Mouse (Mus musculus) CH12.LX (cell line): ENCODE measurements at regions not wholly inside any gene's neighbourhood (a gene's known extent, or its start where the extent isn't known, plus 50 kb on each side); places are given as distances from the start of the nearest gene placed in this dataset.

ENCODE experiments used
- DNase-seq: peaks from one replicate; pipeline ENCODE4 v3.0.0-alpha.2; 2013; ENCODE audit errors: extremely low read depth
- H3K27ac ChIP-seq: 2 replicates; pipeline ENCODE4 v1.5.1; 2012; ENCODE audit warnings: low read depth, mild to moderate bottlenecking, control low read depth, moderate library complexity; ENCODE audit not compliant: insufficient read depth
- H3K27me3 ChIP-seq: replicated peaks from 2 replicates; pipeline ENCODE3; 2012; ENCODE audit warnings: inconsistent platforms
- H3K36me3 ChIP-seq, 2 experiments: replicated peaks in 1 of 2; 2 replicates each; pipeline versions ENCODE3 to v1.6.1; 2012; ENCODE audit warnings: inconsistent platforms in 1 of 2, low read length in 1 of 2, mild to moderate bottlenecking in 1 of 2, mixed read lengths in 1 of 2, moderate library complexity in 1 of 2; ENCODE audit not compliant: control insufficient read depth in 1 of 2, insufficient read depth in 1 of 2
- H3K4me1 ChIP-seq, 2 experiments: 2 replicates each; pipeline ENCODE4 v1.6.1; 2012; ENCODE audit warnings: inconsistent platforms in 1 of 2, moderate library complexity in 1 of 2; ENCODE audit not compliant: insufficient read depth in 2 of 2, control insufficient read depth in 1 of 2
- H3K4me2 ChIP-seq: 2 replicates; pipeline ENCODE4 v1.6.1; 2012; ENCODE audit warnings: low read depth, mild to moderate bottlenecking, control low read depth; ENCODE audit not compliant: poor library complexity, insufficient read depth, severe bottlenecking
- H3K4me3 ChIP-seq, 3 experiments: fragments of 150-350 bp in 1 of 3; sonication (generic) in 1 of 3; replicated peaks in 1 of 3; 2 replicates each; pipeline versions ENCODE3 to v1.5.1; 2011 to 2012; ENCODE audit warnings: low read depth in 2 of 3, low read length in 2 of 3, mild to moderate bottlenecking in 2 of 3, moderate library complexity in 2 of 3, control low read depth in 1 of 3, improper control_type of control experiment in 1 of 3, inconsistent platforms in 1 of 3, mixed read lengths in 1 of 3; ENCODE audit not compliant: poor library complexity in 1 of 3
- H3K79me2 ChIP-seq: replicated peaks from 2 replicates; pipeline ENCODE4 v1.6.1; 2012; ENCODE audit warnings: mild to moderate bottlenecking, moderate library complexity; ENCODE audit not compliant: control insufficient read depth, poor library complexity, insufficient read depth, severe bottlenecking; ENCODE audit errors: extremely low read depth
- H3K9ac ChIP-seq: 2 replicates; pipeline ENCODE4 v1.6.1; 2012; ENCODE audit warnings: low read depth, mild to moderate bottlenecking, control low read depth, moderate library complexity; ENCODE audit not compliant: insufficient read depth
- H3K9me3 ChIP-seq: replicated peaks from 2 replicates; pipeline ENCODE3; 2012; ENCODE audit warnings: low read length, inconsistent platforms, mixed read lengths
- CHD1 ChIP-seq: IDR thresholded peaks from 2 replicates; pipeline ENCODE4 v1.6.1; 2012; ENCODE audit warnings: low read depth, low read length, improper control_type of control experiment, inconsistent platforms
- CHD2 ChIP-seq: IDR thresholded peaks from 2 replicates; pipeline ENCODE4 v1.6.1; 2011; ENCODE audit warnings: low read length, improper control_type of control experiment
- CTCF ChIP-seq, 2 experiments: IDR thresholded peaks in 1 of 2; conservative IDR thresholded peaks in 1 of 2; 2 replicates each; pipeline ENCODE4 v1.5.1; 2011 to 2012; ENCODE audit warnings: low read depth in 2 of 2, low read length in 2 of 2, improper control_type of control experiment in 1 of 2, inconsistent platforms in 1 of 2, mild to moderate bottlenecking in 1 of 2, moderate library complexity in 1 of 2
- E2F4 ChIP-seq: IDR thresholded peaks from 2 replicates; pipeline ENCODE4 v1.6.1; 2011; ENCODE audit warnings: low read depth, low read length, improper control_type of control experiment; ENCODE audit not compliant: insufficient replicate concordance
- EP300 ChIP-seq: IDR thresholded peaks from 2 replicates; pipeline ENCODE4 v1.6.1; 2011; ENCODE audit warnings: low read length, improper control_type of control experiment
- ETS1 ChIP-seq: conservative IDR thresholded peaks from 2 replicates; pipeline ENCODE4 v1.6.1; 2012; ENCODE audit warnings: low read depth, mild to moderate bottlenecking, inconsistent platforms, low read length, improper control_type of control experiment, moderate library complexity
- IRF4 ChIP-seq: IDR thresholded peaks from 2 replicates; pipeline ENCODE4 v1.6.1; 2014; ENCODE audit warnings: low read depth, mild to moderate bottlenecking, inconsistent platforms, low read length, improper control_type of control experiment
- JUN ChIP-seq: IDR thresholded peaks from 2 replicates; pipeline ENCODE4 v1.6.1; 2011; ENCODE audit warnings: low read depth, mild to moderate bottlenecking, low read length, improper control_type of control experiment, moderate library complexity; ENCODE audit not compliant: insufficient read depth
- MAFK ChIP-seq: IDR thresholded peaks from 2 replicates; pipeline ENCODE4 v1.6.1; 2011; ENCODE audit warnings: low read length, improper control_type of control experiment; ENCODE audit not compliant: insufficient replicate concordance
- POLR2A ChIP-seq: IDR thresholded peaks from 2 replicates; pipeline ENCODE4 v1.6.1; 2011; ENCODE audit warnings: low read depth, mild to moderate bottlenecking, improper control_type of control experiment, low read length
- POLR2AphosphoS2 ChIP-seq: IDR thresholded peaks from 2 replicates; pipeline ENCODE4 v1.6.1; 2011; ENCODE audit warnings: low read depth, low read length, improper control_type of control experiment
- TBP ChIP-seq: conservative IDR thresholded peaks from 2 replicates; pipeline ENCODE4 v1.6.1; 2011; ENCODE audit warnings: low read depth, low read length, improper control_type of control experiment
- TCF12 ChIP-seq: IDR thresholded peaks from 2 replicates; pipeline ENCODE4 v1.6.1; 2014; ENCODE audit warnings: low read depth, mild to moderate bottlenecking, inconsistent platforms, low read length, improper control_type of control experiment
- ZC3H11A ChIP-seq: IDR thresholded peaks from 2 replicates; pipeline ENCODE4 v1.6.1; 2012; ENCODE audit warnings: low read depth, mild to moderate bottlenecking, inconsistent platforms, low read length, improper control_type of control experiment
- ZMIZ1 ChIP-seq: IDR thresholded peaks from 2 replicates; pipeline ENCODE4 v1.6.1; 2012; ENCODE audit warnings: low read depth, mild to moderate bottlenecking, inconsistent platforms, low read length, improper control_type of control experiment
- ZNF384 ChIP-seq: IDR thresholded peaks from 2 replicates; pipeline ENCODE4 v1.6.1; 2012; ENCODE audit warnings: low read depth, low read length, improper control_type of control experiment, inconsistent platforms
- dilution Hi-C: fragments of 300-500 bp; cut with MboI; formaldehyde crosslinking; loops from 2 replicates; pipeline ENCODE4 v1.14.3; 2020; ENCODE audit warnings: low sequenced_read_pairs; ENCODE audit not compliant: extremely low pct_unique_long_range_greater_than_20kb, extremely low pct_ligation_motif_present
- in situ Hi-C: fragments of 300-500 bp; cut with MboI; formaldehyde crosslinking; loops from 3 replicates; pipeline ENCODE4 v1.14.3; 2019; ENCODE audit warnings: low sequenced_read_pairs, low pct_ligation_motif_present, low pct_unique_long_range_greater_than_20kb, mixed read lengths

GRCm38 (mm10) chr13:101824962-101825361 is 56.9 kb upstream of the Pik3r1 start:
- no peak overlapping the region for H3K27ac ChIP-seq
- H3K9me3 ChIP-seq = no peaks in the 10 kb centered on the region
- H3K27me3 ChIP-seq = no peaks in the 10 kb centered on the region
- TF ChIP-seq POLR2AphosphoS2 (no peak), TCF12 (no peak), POLR2A (peak; percentile 60; the same call in 1 of the 2 replicates), TBP (0 out of 2 replicates have a peak, but pooled peaks have one; percentile 58), ZC3H11A (no peak)
- no peak for DNase-seq
- H3K4me3 ChIP-seq = peak overlapping the region in 2 of 3 experiments; percentile 45 to 66
- in situ Hi-C loops (no loop called here), dilution Hi-C loops (no loop called here)
- H3K4me1 ChIP-seq = peaks cover 0 to 3% of the 10 kb centered on the region in 2 experiments; a peak in 2 of 4 replicates
- H3K4me2 ChIP-seq = peak overlapping the region; percentile 81
- H3K79me2 ChIP-seq = no peaks in the 10 kb centered on the region; the same call in 1 of the 2 replicates
- peak overlapping the region; percentile 80 for H3K9ac ChIP-seq
- H3K36me3 ChIP-seq = no peaks in the 10 kb centered on the region

DNA sequence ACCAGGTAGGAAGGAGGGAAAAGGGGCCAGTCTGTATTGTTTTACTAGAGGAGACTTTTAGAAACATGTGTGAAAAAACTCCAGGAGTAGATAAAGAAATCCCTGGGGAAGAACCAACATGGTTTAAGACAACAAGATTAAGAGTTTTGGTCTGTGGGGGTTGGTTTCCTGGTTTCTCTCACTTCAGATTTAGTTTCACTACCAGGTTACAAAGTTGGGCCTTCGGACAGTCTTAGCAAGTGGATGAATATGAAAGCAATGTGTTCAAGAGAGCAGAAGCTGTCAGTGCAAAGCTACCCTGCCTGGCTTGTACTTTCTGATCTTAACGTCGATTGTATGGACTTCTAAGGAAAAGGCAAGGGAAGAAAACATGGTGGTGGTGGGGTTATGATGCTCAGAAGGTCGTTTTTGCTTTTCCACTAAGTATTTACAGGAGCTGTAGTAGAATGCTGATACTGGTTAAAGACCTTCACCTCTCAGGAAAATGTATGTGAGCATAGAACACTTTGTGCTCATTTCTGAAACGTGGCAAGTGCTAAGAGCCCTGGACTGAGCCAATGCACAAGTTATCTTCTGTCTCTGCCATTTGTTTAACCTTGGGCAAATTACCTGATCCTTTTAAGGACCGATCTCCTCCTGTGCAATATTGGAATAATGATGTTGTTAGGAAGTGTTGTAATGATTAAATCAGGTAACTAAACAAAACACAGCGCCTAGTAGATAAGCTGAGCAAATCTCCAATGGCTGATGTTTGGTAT is 64.0 kb upstream of the Pik3r1 start:
- no peak for DNase-seq
- Histone ChIP-seq H3K9me3 (no peaks in the 10 kb centered on the region), H3K4me3 (no peak overlapping the region), H3K79me2 (no peaks in the 10 kb centered on the region), H3K9ac (no peak overlapping the region), H3K36me3 (no peaks in the 10 kb centered on the region), H3K4me1 (peaks cover 0 to 4% of the 10 kb centered on the region in 2 experiments; a peak in 1 of 4 replicates), H3K27me3 (no peaks in the 10 kb centered on the region), H3K4me2 (peak overlapping the region; percentile 11; the same call in 1 of the 2 replicates), H3K27ac (no peak overlapping the region)
- dilution Hi-C loops = no loop called here
- no peak for TF ChIP-seq CHD1
- no peak for TF ChIP-seq ETS1
- TF ChIP-seq CHD2 = no peak
- no peak for TF ChIP-seq CTCF (conservative IDR thresholded peaks at IDR 0.05 in 1 of 2, IDR thresholded peaks at IDR 0.05 in 1 of 2; ENCODE audit: low read depth in 2 of 2, low read length in 2 of 2)
- no peak for TF ChIP-seq JUN
- no peak for TF ChIP-seq ZMIZ1
- TF ChIP-seq IRF4 = peak; percentile 55
- TF ChIP-seq EP300 = peak; percentile 33; the same call in 1 of the 2 replicates
- no peak for TF ChIP-seq E2F4
- TF ChIP-seq MAFK = no peak
- TF ChIP-seq ZNF384 = no peak
- in situ Hi-C loops = no loop called here
